Mouse (Mus musculus): Measurements from ENCODE around the gene Heca. TPM values are rescaled to one million over a fixed set of nuclear protein-coding genes. Genes with fewer than 3 reads are reported as not detected.
A peak's percentile ranks its signal among the peaks of the same experiment; 100 is the strongest.

Heca gene
- polyA plus RNA-seq (2014; fragmentation: Nextera tagmentation; extraction: Ambion mirVana), result 3.8 and 4.1 TPM in 2 replicates

- peak within 1 kb of the TSS; percentile 53 for H3K4me2 ChIP-seq (ENCODE audit: low read depth, severe bottlenecking)
- no peaks in the 10 kb centered on the region for H3K27me3 ChIP-seq (ENCODE audit: control insufficient read depth, insufficient read depth, low read length)
- H3K27ac ChIP-seq (replicated peaks; ENCODE audit: low read depth, low read length), result peak within 1 kb of the TSS; percentile 56; the same call in 1 of the 2 replicates
- DNase-seq (ENCODE audit: low spot score) (peak; percentile 97), ATAC-seq (ENCODE audit: insufficient number of reproducible peaks, low FRiP score, low TSS enrichment, low read depth) (peak; percentile 96)
- 9% methylated on average over 47 of the region's 50 CpGs for WGBS
- peak within 1 kb of the TSS; percentile 75 for H3K4me3 ChIP-seq (ENCODE audit: low read depth, low read length)
- H3K9me3 ChIP-seq (ENCODE audit: control insufficient read depth, low read length), result no peaks in the 10 kb centered on the region
- H3K4me1 ChIP-seq (ENCODE audit: control insufficient read depth, insufficient read depth, low read length), result peaks cover 6% of the 10 kb centered on the region; the same call in 1 of the 2 replicates
- H3K36me3 ChIP-seq (ENCODE audit: control insufficient read depth, insufficient read depth, low read length), result no peaks in the 10 kb centered on the region
- peak within 1 kb of the TSS; percentile 89 for H3K9ac ChIP-seq (ENCODE audit: low read length)
These were observed at the start of gene Heca for GRCm38 (mm10) chr10:17947960-17948730. Gene Heca (minus strand): TSS chr10:17948067.

GRCm38 (mm10) chr10:17990576-17990975 lies 42.7 kb upstream of the Heca start:
- WGBS, result 84% methylated on average over 4 of the region's 4 CpGs
- no peak for ATAC-seq (ENCODE audit: insufficient number of reproducible peaks, low FRiP score, low TSS enrichment, low read depth)

GRCm38 (mm10) chr10:17989136-17989535 lies 41.3 kb upstream of the Heca start:
- Histone ChIP-seq H3K4me1 (ENCODE audit: control insufficient read depth, insufficient read depth, low read length) (no peaks in the 10 kb centered on the region), H3K27ac (replicated peaks; ENCODE audit: low read depth, low read length) (no peak overlapping the region), H3K4me3 (ENCODE audit: low read depth, low read length) (no peak overlapping the region), H3K9me3 (ENCODE audit: control insufficient read depth, low read length) (no peaks in the 10 kb centered on the region), H3K36me3 (ENCODE audit: control insufficient read depth, insufficient read depth, low read length) (no peaks in the 10 kb centered on the region), H3K4me2 (ENCODE audit: low read depth, severe bottlenecking) (no peak overlapping the region), H3K9ac (ENCODE audit: low read length) (no peak overlapping the region), H3K27me3 (ENCODE audit: control insufficient read depth, insufficient read depth, low read length) (no peaks in the 10 kb centered on the region)
- 75% methylated on average over 6 of the region's 6 CpGs for WGBS
- DNase-seq (ENCODE audit: low spot score) (no peak), ATAC-seq (ENCODE audit: insufficient number of reproducible peaks, low FRiP score, low TSS enrichment, low read depth) (no peak)

More at GRCm38 (mm10) chr10:17990576-17990975, 42.7 kb upstream of the Heca start:
- Histone ChIP-seq H3K9ac (ENCODE audit: low read length) (no peak overlapping the region), H3K9me3 (ENCODE audit: control insufficient read depth, low read length) (no peaks in the 10 kb centered on the region), H3K36me3 (ENCODE audit: control insufficient read depth, insufficient read depth, low read length) (no peaks in the 10 kb centered on the region), H3K27ac (replicated peaks; ENCODE audit: low read depth, low read length) (no peak overlapping the region), H3K4me1 (ENCODE audit: control insufficient read depth, insufficient read depth, low read length) (no peaks in the 10 kb centered on the region), H3K4me3 (ENCODE audit: low read depth, low read length) (no peak overlapping the region), H3K27me3 (ENCODE audit: control insufficient read depth, insufficient read depth, low read length) (no peaks in the 10 kb centered on the region), H3K4me2 (ENCODE audit: low read depth, severe bottlenecking) (no peak overlapping the region)
- no peak for DNase-seq (ENCODE audit: low spot score)

DNA sequence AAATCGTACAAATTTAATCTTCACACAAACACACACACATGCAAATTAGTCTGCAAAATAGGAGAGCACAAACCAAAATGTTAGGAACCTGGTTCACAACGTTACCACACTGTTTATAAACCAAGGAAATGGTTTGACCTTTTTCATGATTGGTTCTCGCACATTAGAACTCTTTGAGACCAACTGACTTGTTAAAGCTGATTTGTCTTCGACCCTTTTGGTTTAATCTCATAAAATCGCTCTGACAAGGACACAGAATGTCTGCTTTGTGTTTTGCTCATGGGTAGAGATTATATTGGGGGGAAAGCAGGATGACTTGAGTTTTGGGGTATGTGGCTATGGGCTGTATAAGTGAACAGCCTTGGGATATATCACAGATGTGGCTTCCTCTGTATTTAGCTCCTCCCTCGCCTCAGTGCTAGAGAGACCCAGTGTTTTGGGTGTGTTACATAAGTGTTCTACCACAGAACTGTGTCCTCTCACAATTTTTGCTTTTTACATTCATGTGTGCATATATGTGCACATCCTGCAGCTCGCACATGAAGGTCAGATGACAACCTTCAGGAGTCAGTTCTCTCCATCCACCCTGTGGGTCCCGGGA lies 40.1 kb upstream of the Heca start:
- no peak overlapping the region for H3K4me3 ChIP-seq (ENCODE audit: low read depth, low read length)
- H3K4me1 ChIP-seq (ENCODE audit: control insufficient read depth, insufficient read depth, low read length), result no peaks in the 10 kb centered on the region
- H3K9ac ChIP-seq (ENCODE audit: low read length), result no peak overlapping the region
- DNase-seq (ENCODE audit: low spot score) (no peak), ATAC-seq (ENCODE audit: insufficient number of reproducible peaks, low FRiP score, low TSS enrichment, low read depth) (no peak)
- H3K4me2 ChIP-seq (ENCODE audit: low read depth, severe bottlenecking), result no peak overlapping the region
- 83% methylated on average over 8 of the region's 8 CpGs for WGBS
- H3K9me3 ChIP-seq (ENCODE audit: control insufficient read depth, low read length), result no peaks in the 10 kb centered on the region
- H3K27me3 ChIP-seq (ENCODE audit: control insufficient read depth, insufficient read depth, low read length), result no peaks in the 10 kb centered on the region
- H3K27ac ChIP-seq (replicated peaks; ENCODE audit: low read depth, low read length), result no peak overlapping the region
- H3K36me3 ChIP-seq (ENCODE audit: control insufficient read depth, insufficient read depth, low read length), result no peaks in the 10 kb centered on the region

GRCm38 (mm10) chr10:17983313-17983712 lies 35.4 kb upstream of the Heca start:
- Histone ChIP-seq H3K36me3 (ENCODE audit: control insufficient read depth, insufficient read depth, low read length) (no peaks in the 10 kb centered on the region), H3K4me3 (ENCODE audit: low read depth, low read length) (no peak overlapping the region), H3K27ac (replicated peaks; ENCODE audit: low read depth, low read length) (no peak overlapping the region), H3K4me2 (ENCODE audit: low read depth, severe bottlenecking) (no peak overlapping the region), H3K9ac (ENCODE audit: low read length) (no peak overlapping the region), H3K27me3 (ENCODE audit: control insufficient read depth, insufficient read depth, low read length) (no peaks in the 10 kb centered on the region), H3K9me3 (ENCODE audit: control insufficient read depth, low read length) (no peaks in the 10 kb centered on the region), H3K4me1 (ENCODE audit: control insufficient read depth, insufficient read depth, low read length) (no peaks in the 10 kb centered on the region)
- WGBS, result 91% methylated on average over 2 of the region's 2 CpGs
- ATAC-seq (ENCODE audit: insufficient number of reproducible peaks, low FRiP score, low TSS enrichment, low read depth), result no peak
- DNase-seq (ENCODE audit: low spot score), result no peak

DNA sequence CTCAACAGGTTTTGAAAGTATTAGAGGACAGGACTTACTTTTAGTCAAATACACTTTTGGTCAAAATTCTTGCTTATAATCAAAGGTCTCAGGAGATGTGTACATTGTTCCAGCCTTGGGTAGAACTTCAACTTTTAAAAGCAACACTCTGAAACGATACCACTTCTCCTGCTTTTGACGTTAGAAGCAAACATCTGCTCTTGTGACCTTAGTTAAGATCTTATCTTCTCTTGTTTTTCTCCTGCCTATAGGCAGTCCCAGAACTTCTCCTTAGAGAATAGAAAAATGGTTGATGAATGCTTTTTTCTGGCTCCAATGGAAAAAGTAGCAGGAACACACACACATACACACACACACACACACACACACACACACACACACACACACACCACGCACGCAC lies 18.2 kb upstream of the Heca start:
- DNase-seq (ENCODE audit: low spot score) (no peak), ATAC-seq (ENCODE audit: insufficient number of reproducible peaks, low FRiP score, low TSS enrichment, low read depth) (no peak)
- Histone ChIP-seq H3K27me3 (ENCODE audit: control insufficient read depth, insufficient read depth, low read length) (no peaks in the 10 kb centered on the region), H3K27ac (replicated peaks; ENCODE audit: low read depth, low read length) (no peak overlapping the region), H3K9me3 (ENCODE audit: control insufficient read depth, low read length) (no peaks in the 10 kb centered on the region), H3K4me3 (ENCODE audit: low read depth, low read length) (no peak overlapping the region), H3K4me2 (ENCODE audit: low read depth, severe bottlenecking) (no peak overlapping the region), H3K9ac (ENCODE audit: low read length) (no peak overlapping the region), H3K36me3 (ENCODE audit: control insufficient read depth, insufficient read depth, low read length) (no peaks in the 10 kb centered on the region), H3K4me1 (ENCODE audit: control insufficient read depth, insufficient read depth, low read length) (no peaks in the 10 kb centered on the region)
- 79% methylated on average over 4 of the region's 4 CpGs for WGBS

DNA sequence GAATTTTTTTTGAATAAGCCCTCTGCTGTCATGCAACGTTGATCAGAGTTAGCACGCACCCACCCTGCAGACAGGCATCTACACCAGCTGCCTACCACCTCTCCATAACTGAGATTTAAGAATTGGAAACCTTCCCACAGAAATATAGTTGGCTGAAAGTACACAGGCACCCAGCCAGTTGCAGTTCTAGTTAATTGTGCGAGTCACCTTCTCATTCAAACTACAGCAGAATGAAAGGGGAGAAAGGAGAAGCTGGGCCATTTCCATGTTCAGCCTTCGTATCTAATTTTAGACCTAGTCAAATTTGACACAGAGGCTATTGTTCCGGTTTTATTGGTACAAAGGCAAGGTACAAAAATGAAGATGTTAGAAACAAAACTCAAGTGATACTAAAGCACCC lies 2.9 kb upstream of the Heca start:
- H3K4me2 ChIP-seq (ENCODE audit: low read depth, severe bottlenecking), result no peak overlapping the region
- H3K27me3 ChIP-seq (ENCODE audit: control insufficient read depth, insufficient read depth, low read length), result no peaks in the 10 kb centered on the region
- WGBS, result 85% methylated on average over 5 of the region's 5 CpGs
- H3K27ac ChIP-seq (replicated peaks; ENCODE audit: low read depth, low read length), result no peak overlapping the region
- H3K4me1 ChIP-seq (ENCODE audit: control insufficient read depth, insufficient read depth, low read length), result peaks cover 4% of the 10 kb centered on the region; the same call in 1 of the 2 replicates
- H3K9ac ChIP-seq (ENCODE audit: low read length), result no peak overlapping the region
- no peak overlapping the region for H3K4me3 ChIP-seq (ENCODE audit: low read depth, low read length)
- no peak for ATAC-seq (ENCODE audit: insufficient number of reproducible peaks, low FRiP score, low TSS enrichment, low read depth)
- no peaks in the 10 kb centered on the region for H3K9me3 ChIP-seq (ENCODE audit: control insufficient read depth, low read length)
- no peak for DNase-seq (ENCODE audit: low spot score)
- no peaks in the 10 kb centered on the region for H3K36me3 ChIP-seq (ENCODE audit: control insufficient read depth, insufficient read depth, low read length)

GRCm38 (mm10) chr10:17947175-17947906 lies 526 bp downstream of the Heca start:
- peak overlapping the region; percentile 56; the same call in 1 of the 2 replicates for H3K27ac ChIP-seq (replicated peaks; ENCODE audit: low read depth, low read length)
- H3K9me3 ChIP-seq (ENCODE audit: control insufficient read depth, low read length), result no peaks in the 10 kb centered on the region
- no peaks in the 10 kb centered on the region for H3K27me3 ChIP-seq (ENCODE audit: control insufficient read depth, insufficient read depth, low read length)
- DNase-seq (ENCODE audit: low spot score) (peak; percentile 55), ATAC-seq (ENCODE audit: insufficient number of reproducible peaks, low FRiP score, low TSS enrichment, low read depth) (peak; percentile 38)
- peak overlapping the region; percentile 53 for H3K4me2 ChIP-seq (ENCODE audit: low read depth, severe bottlenecking)
- peak overlapping the region; percentile 75 for H3K4me3 ChIP-seq (ENCODE audit: low read depth, low read length)
- peak overlapping the region; percentile 89 for H3K9ac ChIP-seq (ENCODE audit: low read length)
- H3K36me3 ChIP-seq (ENCODE audit: control insufficient read depth, insufficient read depth, low read length), result no peaks in the 10 kb centered on the region
- WGBS, result under 1% methylated on average over 47 of the region's 110 CpGs
- peaks cover 6% of the 10 kb centered on the region; the same call in 1 of the 2 replicates for H3K4me1 ChIP-seq (ENCODE audit: control insufficient read depth, insufficient read depth, low read length)

All from limb, embryonic 11.5 days (tissue).